Mouse (Mus musculus) lung, embryonic 14.5 days (tissue): ENCODE results near the gene Gstp3. TPM values are rescaled to one million over a fixed set of nuclear protein-coding genes. Genes with fewer than 3 reads are reported as not detected.

Experiments used
- ATAC-seq: fragments of 200-750 bp; cut with Nextera tagmentation; 2 replicates; pipeline ENCODE4 v1.8.0; 2017; ENCODE audit warnings: mild to moderate bottlenecking, moderate TSS enrichment, moderate library complexity; ENCODE audit not compliant: insufficient read depth
- DNase-seq: peaks from one replicate; pipeline ENCODE4 v3.0.0-alpha.2; 2015
- H3K27ac ChIP-seq: fragments of 300-500 bp; sonication (generic); 2 replicates; pipeline ENCODE4 v1.5.1; 2014; ENCODE audit warnings: low read depth, mild to moderate bottlenecking, moderate library complexity
- H3K27me3 ChIP-seq: fragments of 300-500 bp; sonication (generic); 2 replicates; pipeline ENCODE4 v1.6.1; 2014; ENCODE audit warnings: low read length, control low read depth; ENCODE audit not compliant: insufficient read depth
- H3K36me3 ChIP-seq: fragments of 300-500 bp; sonication (generic); 2 replicates; pipeline ENCODE4 v1.6.1; 2014; ENCODE audit warnings: control low read depth; ENCODE audit not compliant: insufficient read depth
- H3K4me1 ChIP-seq: fragments of 300-500 bp; sonication (generic); 2 replicates; pipeline ENCODE4 v1.6.1; 2014; ENCODE audit warnings: antibody characterized with exemption, control low read depth; ENCODE audit not compliant: insufficient read depth
- H3K4me2 ChIP-seq: fragments of 300-500 bp; sonication (generic); 2 replicates; pipeline ENCODE4 v1.6.1; 2014; ENCODE audit warnings: mild to moderate bottlenecking
- H3K4me3 ChIP-seq: fragments of 300-500 bp; sonication (generic); 2 replicates; pipeline ENCODE4 v1.5.1; 2014; ENCODE audit warnings: low read depth, low read length
- H3K9ac ChIP-seq: fragments of 300-500 bp; sonication (generic); 2 replicates; pipeline ENCODE4 v1.6.1; 2014
- H3K9me3 ChIP-seq: fragments of 300-500 bp; sonication (generic); 2 replicates; pipeline ENCODE4 v1.6.1; 2016; ENCODE audit warnings: low read depth, low read length, control low read depth
- CTCF ChIP-seq: IDR thresholded peaks from 2 replicates; pipeline ENCODE4 v1.5.1; 2016; ENCODE audit warnings: antibody characterized with exemption, low read depth
- WGBS: fragments of 180-500 bp; shearing (Covaris S2); extraction: QIAGEN DNeasy Blood & Tissue Kit; methylation state at CpG from one replicate; pipeline ENCODE4 v1.1.7; 2014; 5-methylcytosine and 5-hydroxymethylcytosine counted together
- polyA plus RNA-seq: library from polyadenylated mRNA; unstranded; fragments of >200 nt; fragmentation: Nextera tagmentation; extraction: Ambion mirVana; gene quantifications from 2 replicates; pipeline ENCODE4 v1.2.1, GENCODE M21; 2014

Gene Gstp3
- polyA plus RNA-seq, 1 experiment from 2014 or later = not detected

- H3K27me3 ChIP-seq = no peaks in the 10 kb centered on the region
- H3K27ac ChIP-seq = no peak overlapping the region
- H3K9me3 ChIP-seq = no peaks in the 10 kb centered on the region
- H3K4me3 ChIP-seq = no peak overlapping the region
- H3K4me2 ChIP-seq = no peak overlapping the region
- DNase-seq (no peak), ATAC-seq (no peak)
- H3K36me3 ChIP-seq = no peaks in the 10 kb centered on the region
- 34% methylated on average over 10 of the region's 10 CpGs for WGBS
- no peaks in the 10 kb centered on the region for H3K4me1 ChIP-seq
- H3K9ac ChIP-seq = no peak overlapping the region
- no peak for TF ChIP-seq CTCF
Observed at GRCm38 (mm10) chr19:4017921-4018587, 41.3 kb downstream of the Gstp3 start.

- H3K4me1 ChIP-seq = no peaks in the 10 kb centered on the region
- DNase-seq (no peak), ATAC-seq (no peak)
- no peak overlapping the region for H3K9ac ChIP-seq
- no peak overlapping the region for H3K4me2 ChIP-seq
- TF ChIP-seq CTCF = no peak
- no peaks in the 10 kb centered on the region for H3K9me3 ChIP-seq
- H3K27me3 ChIP-seq = no peaks in the 10 kb centered on the region
- H3K27ac ChIP-seq = no peak overlapping the region
- H3K4me3 ChIP-seq = no peak overlapping the region
- WGBS = 54% methylated on average over 5 of the region's 5 CpGs
- peaks cover 4% of the 10 kb centered on the region; the same call in 1 of the 2 replicates for H3K36me3 ChIP-seq
Observed at GRCm38 (mm10) chr19:4015635-4016034, 43.7 kb downstream of the Gstp3 start.

GRCm38 (mm10) chr19:4014802-4015201 is 44.6 kb downstream of the Gstp3 start:
- Histone ChIP-seq H3K4me1 (no peaks in the 10 kb centered on the region), H3K9me3 (no peaks in the 10 kb centered on the region), H3K27ac (no peak overlapping the region), H3K36me3 (peaks cover 10% of the 10 kb centered on the region), H3K27me3 (no peaks in the 10 kb centered on the region), H3K4me2 (no peak overlapping the region), H3K4me3 (no peak overlapping the region), H3K9ac (no peak overlapping the region)
- DNase-seq = no peak
- no peak for TF ChIP-seq CTCF
- ATAC-seq = no peak

- peaks cover 27% of the 10 kb centered on the region for H3K36me3 ChIP-seq
- H3K4me2 ChIP-seq = peak overlapping the region; percentile 58
- H3K9ac ChIP-seq = peak overlapping the region; percentile 27
- ATAC-seq = no peak
- H3K9me3 ChIP-seq = no peaks in the 10 kb centered on the region
- no peak for TF ChIP-seq CTCF
- WGBS = 8% methylated on average over 9 of the region's 9 CpGs
- no peaks in the 10 kb centered on the region for H3K4me1 ChIP-seq
- peak overlapping the region; percentile 88 for H3K4me3 ChIP-seq
- no peak overlapping the region for H3K27ac ChIP-seq
- H3K27me3 ChIP-seq = no peaks in the 10 kb centered on the region
- peak; percentile 23 for DNase-seq
Observed at GRCm38 (mm10) chr19:4013066-4013465, 46.3 kb downstream of the Gstp3 start.

- Histone ChIP-seq H3K9me3 (no peaks in the 10 kb centered on the region), H3K27me3 (no peaks in the 10 kb centered on the region), H3K36me3 (peaks cover 33% of the 10 kb centered on the region), H3K4me3 (peak within 1 kb of the TSS; percentile 88), H3K4me2 (peak within 1 kb of the TSS; percentile 72), H3K4me1 (no peaks in the 10 kb centered on the region), H3K9ac (peak within 1 kb of the TSS; percentile 71), H3K27ac (peak within 1 kb of the TSS; percentile 52)
- WGBS = under 1% methylated on average over 45 of the region's 45 CpGs
- DNase-seq = peak; percentile 100
- TF ChIP-seq CTCF = peak; percentile 91
- peak; percentile 99 for ATAC-seq
Observed at GRCm38 (mm10) chr19:4012432-4013022, 46.8 kb downstream of the Gstp3 start, which contains the start of gene Ndufv1. Ndufv1 (minus strand) TSS chr19:4012806.

- H3K9ac ChIP-seq = no peak overlapping the region
- ATAC-seq (no peak), DNase-seq (no peak)
- H3K36me3 ChIP-seq = peaks cover 46% of the 10 kb centered on the region
- no peaks in the 10 kb centered on the region for H3K27me3 ChIP-seq
- no peak overlapping the region for H3K27ac ChIP-seq
- no peak overlapping the region for H3K4me3 ChIP-seq
- H3K4me1 ChIP-seq = no peaks in the 10 kb centered on the region
- whole genome bisulfite sequencing = 91% methylated on average over 5 of the region's 5 CpGs
- TF ChIP-seq CTCF = no peak
- H3K4me2 ChIP-seq = no peak overlapping the region; the same call in 1 of the 2 replicates
- no peaks in the 10 kb centered on the region for H3K9me3 ChIP-seq
Observed at GRCm38 (mm10) chr19:4011086-4011485, 48.3 kb downstream of the Gstp3 start.

Other genes with a start within 250 kb of the Gstp3 start
- 54.0 and 63.0 TPM in 2 replicates for gene Chka, start 207.8 kb downstream of the Gstp3 start, polyA plus RNA-seq
- gene Tcirg1, start 152.4 kb downstream of the Gstp3 start, polyA plus RNA-seq = 31.7 and 36.0 TPM in 2 replicates
- gene Ndufs8, start 146.8 kb downstream of the Gstp3 start, polyA plus RNA-seq = 326 and 335 TPM in 2 replicates
- 3.0 and 3.6 TPM in 2 replicates for gene Aldh3b1, start 129.8 kb downstream of the Gstp3 start, polyA plus RNA-seq
- gene Unc93b1, start 124.4 kb downstream of the Gstp3 start, polyA plus RNA-seq = 13.3 and 14.8 TPM in 2 replicates
- not detected in 2 replicates for gene Aldh3b3, start 100.9 kb downstream of the Gstp3 start, polyA plus RNA-seq
- gene Aldh3b2, start 87.2 kb downstream of the Gstp3 start, polyA plus RNA-seq = 0.62 and 1.0 TPM in 2 replicates
- 7.2 and 8.0 TPM in 2 replicates for gene Acy3, start 73.0 kb downstream of the Gstp3 start, polyA plus RNA-seq
- not detected in 2 replicates for gene Tbx10, start 66.8 kb downstream of the Gstp3 start, polyA plus RNA-seq
- 24.4 and 25.3 TPM in 2 replicates for gene Nudt8, start 59.0 kb downstream of the Gstp3 start, polyA plus RNA-seq
- gene Gm49405, start 58.9 kb downstream of the Gstp3 start, polyA plus RNA-seq = 1.8 and 2.3 TPM in 2 replicates
- gene Doc2g, start 56.3 kb downstream of the Gstp3 start, polyA plus RNA-seq = 2.2 and 3.0 TPM in 2 replicates
- 193 and 198 TPM in 2 replicates for gene Ndufv1, start 46.8 kb downstream of the Gstp3 start, polyA plus RNA-seq
- gene Gstp1, start 21.6 kb downstream of the Gstp3 start, polyA plus RNA-seq = 424 and 468 TPM in 2 replicates
- 2.9 and 3.4 TPM in 2 replicates for gene Gstp2, start 13.5 kb downstream of the Gstp3 start, polyA plus RNA-seq
- gene Cabp2, start 22.0 kb upstream of the Gstp3 start, polyA plus RNA-seq = not detected in 2 replicates
- gene Cdk2ap2, start 37.6 kb upstream of the Gstp3 start, polyA plus RNA-seq = 76.6 and 76.8 TPM in 2 replicates
- gene Pitpnm1, start 40.4 kb upstream of the Gstp3 start, polyA plus RNA-seq = 5.5 and 7.3 TPM in 2 replicates
- 93.5 and 94.5 TPM in 2 replicates for gene Aip, start 66.3 kb upstream of the Gstp3 start, polyA plus RNA-seq
- not detected in 2 replicates for gene Gpr152, start 80.2 kb upstream of the Gstp3 start, polyA plus RNA-seq
- gene Cabp4, start 84.5 kb upstream of the Gstp3 start, polyA plus RNA-seq = 0.09 TPM in 1 of 2 replicates, not detected in the other
- 134 and 148 TPM in 2 replicates for gene Coro1b, start 89.0 kb upstream of the Gstp3 start, polyA plus RNA-seq
- 0.81 and 1.1 TPM in 2 replicates for gene Ptprcap, start 94.0 kb upstream of the Gstp3 start, polyA plus RNA-seq
- 37.9 and 43.2 TPM in 2 replicates for gene Rps6kb2, start 103.8 kb upstream of the Gstp3 start, polyA plus RNA-seq
- 1.7 and 2.5 TPM in 2 replicates for gene Carns1, start 115.9 kb upstream of the Gstp3 start, polyA plus RNA-seq
- 1.8 and 2.4 TPM in 2 replicates for gene Tbc1d10c, start 131.7 kb upstream of the Gstp3 start, polyA plus RNA-seq
- 960 and 994 TPM in 2 replicates for gene Ppp1ca, start 132.5 kb upstream of the Gstp3 start, polyA plus RNA-seq
- gene Rad9a, start 142.1 kb upstream of the Gstp3 start, polyA plus RNA-seq = 42.1 and 47.4 TPM in 2 replicates
- 4.4 and 5.0 TPM in 2 replicates for gene Clcf1, start 154.7 kb upstream of the Gstp3 start, polyA plus RNA-seq
- not detected in 2 replicates for gene AC109138.7, start 154.8 kb upstream of the Gstp3 start, polyA plus RNA-seq
- gene Pold4, start 172.3 kb upstream of the Gstp3 start, polyA plus RNA-seq = 22.6 and 22.8 TPM in 2 replicates
- gene Ssh3, start 209.6 kb upstream of the Gstp3 start, polyA plus RNA-seq = 10.6 and 11.1 TPM in 2 replicates
- gene Ankrd13d, start 223.6 kb upstream of the Gstp3 start, polyA plus RNA-seq = 2.4 and 2.8 TPM in 2 replicates
- gene Grk2, start 246.7 kb upstream of the Gstp3 start, polyA plus RNA-seq = 19.4 and 23.0 TPM in 2 replicates